Mouse (Mus musculus) neutrophil, adult 65 days (primary cell): ENCODE measurements around the gene Tmem218. TPM values are rescaled to one million over a fixed set of nuclear protein-coding genes. Genes with fewer than 3 reads are reported as not detected.

Experiments used
- total RNA-seq: library from RNA; stranded (reverse); gene quantifications from 2 replicates; pipeline ENCODE4 v1.2.4, GENCODE M21; 2023

Gene Tmem218
- 1.2 and 1.3 TPM in 2 replicates for total RNA-seq

DNA sequence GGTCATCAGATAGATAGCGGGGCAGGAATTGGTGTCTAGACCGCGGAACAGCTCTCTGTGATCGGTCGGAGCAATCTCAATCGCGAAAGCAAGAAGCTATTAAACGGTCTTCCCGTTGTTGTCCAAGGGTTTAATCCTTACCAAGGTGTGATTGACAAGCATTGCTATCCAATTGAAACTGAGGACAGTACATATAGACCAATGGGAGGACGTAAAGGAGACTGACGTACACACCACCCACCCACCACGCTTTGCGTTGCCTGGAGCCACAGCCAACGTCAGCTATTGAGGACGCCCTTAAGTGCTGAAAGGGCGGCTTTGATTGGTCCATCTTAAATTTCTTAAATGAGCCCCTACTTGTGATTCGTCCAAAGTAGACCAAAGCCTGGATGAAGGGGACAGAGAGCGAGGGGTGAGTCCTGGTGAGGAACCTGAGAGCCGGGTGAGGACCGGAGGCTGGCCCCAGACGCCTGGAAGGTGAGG is at the start of gene Tmem218:
Gene Tmem218, plus strand, starts transcription at position 295 of the 483 bp plus-strand sequence.

DNA sequence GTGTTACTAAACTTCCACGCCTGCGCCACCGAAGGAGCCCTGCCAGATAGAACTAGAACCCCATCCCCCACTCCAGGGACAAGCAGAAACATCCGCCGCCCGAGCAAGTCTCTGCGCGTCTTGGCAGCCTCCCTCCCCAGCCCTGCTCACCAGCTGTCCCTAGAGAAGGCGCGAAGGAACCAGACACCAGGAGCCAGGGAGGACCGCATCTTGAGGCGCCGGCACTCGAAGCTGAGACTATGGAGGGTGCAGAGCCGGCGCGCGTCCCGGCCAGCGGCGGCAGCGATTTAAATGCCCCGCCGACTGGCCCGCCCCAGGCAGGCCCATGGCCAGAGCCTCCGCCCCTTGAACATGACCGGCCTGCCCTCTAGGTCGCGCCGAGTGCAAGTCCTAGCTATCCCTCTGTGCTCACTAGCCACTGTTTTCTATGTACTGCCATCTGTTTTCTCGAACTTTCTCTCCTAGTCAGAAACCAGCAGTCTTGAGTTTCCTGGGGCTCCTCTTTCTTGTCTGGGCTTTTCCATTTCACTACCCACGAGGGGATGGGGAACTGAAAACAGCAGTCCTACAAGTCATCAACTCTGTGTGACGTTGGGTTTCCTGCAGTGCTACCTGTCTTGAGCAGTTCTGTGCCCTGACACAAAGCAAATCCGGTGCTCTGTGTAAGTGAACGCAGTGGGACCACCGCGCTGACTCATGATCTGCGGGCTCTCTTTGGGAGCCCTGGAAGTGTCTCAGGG is 47.3 kb downstream of the Tmem218 start, which contains the start of gene Slc37a2:
Gene Slc37a2, minus strand, starts transcription at position 590 of the 740 bp plus-strand sequence.

Other genes with a start within 250 kb of the Tmem218 start
- gene Pknox2, start 60.8 kb upstream of the Tmem218 start, total RNA-seq, result 7.0 and 10.3 TPM in 2 replicates
- 11.0 and 11.3 TPM in 2 replicates for gene Slc37a2, start 47.5 kb downstream of the Tmem218 start, total RNA-seq
- 7.9 and 8.7 TPM in 2 replicates for gene Ccdc15, start 140.2 kb downstream of the Tmem218 start, total RNA-seq
- not detected in 2 replicates for gene Hepacam, start 159.1 kb downstream of the Tmem218 start, total RNA-seq
- gene Robo4, start 193.7 kb downstream of the Tmem218 start, total RNA-seq, result 1.0 TPM in 1 of 2 replicates, not detected in the other
- 0.32 TPM in 1 of 2 replicates, not detected in the other for gene Robo3, start 225.0 kb downstream of the Tmem218 start, total RNA-seq